Mouse (Mus musculus) hematopoietic stem cell, adult 5-6 weeks (primary cell): ENCODE measurements at regions not wholly inside any gene's neighbourhood (a gene's known extent, or its start where the extent isn't known, plus 50 kb on each side); places are given as distances from the start of the nearest gene placed in this dataset.

Experiments
- ATAC-seq, 2 experiments: fragments of 125-278 bp in 1 of 2; replicated peaks in 1 of 2; 2 replicates each; pipeline ENCODE4 v1.8.0; 2016 to 2017; ENCODE audit warnings: inconsistent platforms in 2 of 2, mild to moderate bottlenecking in 2 of 2, moderate number of reproducible peaks in 2 of 2, low read depth in 1 of 2, moderate TSS enrichment in 1 of 2; ENCODE audit not compliant: low FRiP score in 2 of 2, poor library complexity in 2 of 2, severe bottlenecking in 2 of 2, insufficient read depth in 1 of 2, low TSS enrichment in 1 of 2

DNA sequence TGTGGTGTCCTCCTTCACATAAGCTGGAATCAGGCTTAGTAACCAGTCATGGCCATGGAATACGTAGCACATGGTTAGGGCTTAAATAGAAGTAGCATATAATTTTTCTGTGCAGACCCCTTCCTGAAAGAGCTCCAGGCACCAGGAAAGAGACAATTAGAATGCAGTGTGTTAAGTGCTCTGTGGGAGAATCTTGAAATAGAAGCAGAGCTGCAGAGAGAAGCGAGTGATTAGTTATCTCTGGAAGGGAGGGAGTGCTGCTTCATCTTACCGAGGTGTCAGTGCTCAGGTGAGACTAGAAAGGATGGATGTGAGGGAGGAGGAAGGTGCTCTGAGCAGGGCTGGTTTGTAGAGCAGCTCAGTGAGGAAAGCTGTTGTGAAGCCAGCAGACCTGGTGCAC lies 112.9 kb upstream of the Mycn start:
- ATAC-seq = no peak

DNA sequence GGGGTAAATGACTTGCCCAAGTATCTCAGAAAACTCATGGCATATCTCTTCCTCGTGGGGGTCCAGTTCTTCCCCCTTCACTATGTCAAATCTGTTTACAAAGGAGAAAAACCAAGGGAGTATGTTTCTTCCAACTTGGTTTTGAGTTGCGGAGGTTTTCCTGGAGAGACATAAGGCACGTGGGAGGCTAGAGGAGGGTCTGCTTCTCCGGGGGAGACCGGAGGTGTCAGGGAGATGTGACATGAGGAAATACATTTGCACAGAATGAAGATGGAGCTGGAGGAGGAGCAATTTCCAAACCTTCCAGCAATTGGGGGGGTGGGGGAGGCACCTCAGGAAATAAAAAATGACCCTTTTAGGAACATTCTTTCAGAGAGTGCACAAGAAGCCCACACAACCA lies 112.0 kb upstream of the Mycn start:
- no peak for ATAC-seq

DNA sequence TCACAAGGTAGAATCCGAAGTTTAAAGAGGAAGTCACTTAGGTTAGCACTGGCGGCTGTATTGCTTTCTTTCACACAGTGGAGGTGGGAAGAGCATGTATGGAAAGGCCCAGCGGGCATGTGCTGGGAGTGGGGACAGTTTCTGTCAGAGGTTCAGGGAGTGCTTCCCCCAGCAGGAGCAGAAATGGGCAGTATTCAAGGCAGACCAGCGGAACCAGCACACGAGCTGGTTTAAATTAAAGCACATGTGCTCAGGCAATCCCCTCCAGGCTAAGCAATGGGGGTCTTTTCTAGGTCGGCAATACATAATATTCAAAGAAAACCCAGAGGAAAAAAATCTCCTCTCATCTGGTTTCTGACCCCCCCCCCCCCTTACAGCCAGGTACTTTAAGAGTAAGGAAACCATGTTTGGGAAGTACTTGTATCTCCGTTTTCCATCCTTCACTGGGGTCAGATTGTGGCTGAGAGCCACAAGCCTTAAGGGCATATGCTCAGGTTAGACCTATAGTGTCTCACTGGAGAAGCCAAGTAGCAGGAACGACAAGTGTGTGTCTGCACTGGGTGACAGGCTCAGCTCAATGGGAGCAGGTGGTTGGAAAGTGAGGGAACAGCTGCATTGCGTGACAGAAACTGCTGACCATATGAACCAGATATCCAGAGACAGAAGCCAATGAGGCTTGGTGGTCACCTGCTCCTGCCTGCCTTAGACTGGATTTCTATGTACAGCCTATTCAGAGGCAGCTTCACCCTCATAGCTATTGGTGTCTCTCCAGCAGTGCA lies 111.3 kb upstream of the Mycn start:
- peak in 1 of 2 experiments; percentile 34; a peak in 1 of 4 replicates for ATAC-seq

DNA sequence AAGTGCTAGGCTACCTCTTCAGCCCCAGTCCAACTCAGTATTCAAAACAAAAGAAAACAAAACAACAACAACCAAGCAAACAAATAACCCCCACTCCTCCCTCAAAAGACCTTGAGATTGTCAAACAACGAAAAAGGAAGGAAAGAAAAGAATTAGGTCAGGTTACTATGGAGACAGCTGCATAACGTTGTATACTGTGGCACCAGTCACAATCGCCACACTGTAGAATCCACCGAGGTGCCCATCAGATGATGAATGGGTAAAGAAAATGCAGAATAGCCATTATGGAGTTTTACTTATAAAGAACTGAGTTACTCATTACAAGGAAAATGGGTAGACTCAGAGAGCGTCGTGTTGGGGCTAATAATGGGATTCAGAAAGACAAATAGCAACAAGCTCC lies 110.5 kb upstream of the Mycn start:
- ATAC-seq = no peak

DNA sequence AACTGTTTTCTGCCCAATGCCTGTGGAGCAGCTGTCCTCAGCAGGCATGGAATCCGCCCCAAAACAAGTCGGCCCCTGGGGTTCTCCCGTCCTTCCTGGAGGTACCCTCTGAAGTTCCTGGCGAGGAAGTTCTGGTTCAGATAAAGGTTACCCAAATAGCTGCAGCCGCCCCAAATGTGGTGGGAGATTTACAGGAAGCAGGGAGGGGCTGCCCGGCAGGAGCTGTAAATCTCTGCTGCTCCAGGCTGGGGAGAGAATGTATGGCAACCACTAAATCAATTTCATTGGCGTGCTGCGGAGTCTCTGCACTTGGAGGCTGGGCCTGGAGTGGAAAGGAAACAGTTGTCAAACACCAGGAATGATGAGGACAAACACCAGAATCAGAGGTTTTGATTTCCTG lies 107.9 kb upstream of the Mycn start:
- peak; percentile 23 to 53; a peak in 2 of 4 replicates for ATAC-seq

DNA sequence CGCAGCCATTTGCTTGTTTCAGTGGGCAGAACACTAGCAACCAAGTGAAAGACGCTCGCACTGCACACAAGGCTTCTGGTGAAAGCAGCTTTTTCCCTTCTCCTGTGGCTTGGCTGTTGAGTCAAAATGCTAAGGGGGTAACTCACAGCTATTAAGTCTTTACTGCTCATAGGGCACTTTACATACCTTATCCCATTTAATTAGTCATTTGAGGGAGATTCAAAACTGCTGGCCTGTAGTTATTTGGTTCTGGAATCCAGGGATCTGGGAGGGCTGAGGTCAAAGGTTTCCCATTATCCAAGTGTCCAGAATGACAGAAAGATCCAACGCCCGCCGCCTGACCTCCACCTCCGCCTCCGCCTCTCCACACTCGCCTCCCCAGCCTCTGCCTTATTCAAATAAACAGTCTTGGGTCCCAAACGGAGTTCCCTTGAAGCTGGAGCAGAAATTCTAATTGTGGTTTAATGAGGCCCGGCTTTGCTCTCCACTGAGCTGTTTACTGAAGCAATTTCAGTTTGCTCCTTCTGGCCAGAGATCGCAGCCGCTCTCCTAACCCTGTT lies 106.5 kb upstream of the Mycn start:
- no peak for ATAC-seq

DNA sequence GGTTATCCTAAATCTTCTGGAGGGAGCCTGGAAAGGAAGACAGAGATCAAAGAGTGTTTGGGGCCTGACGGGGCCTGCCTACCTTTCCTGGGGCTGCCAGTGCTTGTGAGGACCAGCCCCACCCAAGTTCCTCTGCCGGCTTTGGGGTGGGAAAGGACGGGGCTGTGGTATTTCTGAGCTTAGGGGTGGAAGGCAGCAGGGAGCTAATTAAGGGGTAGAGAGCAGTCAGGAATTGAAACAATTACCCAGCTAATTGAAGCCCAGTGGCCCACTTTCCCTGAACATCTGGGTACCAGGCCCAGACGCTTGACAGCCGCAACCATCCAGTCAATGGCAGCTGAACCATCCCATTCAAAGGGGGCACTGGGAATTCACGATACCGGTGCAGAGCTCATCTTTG lies 101.2 kb upstream of the Mycn start:
- no peak for ATAC-seq

DNA sequence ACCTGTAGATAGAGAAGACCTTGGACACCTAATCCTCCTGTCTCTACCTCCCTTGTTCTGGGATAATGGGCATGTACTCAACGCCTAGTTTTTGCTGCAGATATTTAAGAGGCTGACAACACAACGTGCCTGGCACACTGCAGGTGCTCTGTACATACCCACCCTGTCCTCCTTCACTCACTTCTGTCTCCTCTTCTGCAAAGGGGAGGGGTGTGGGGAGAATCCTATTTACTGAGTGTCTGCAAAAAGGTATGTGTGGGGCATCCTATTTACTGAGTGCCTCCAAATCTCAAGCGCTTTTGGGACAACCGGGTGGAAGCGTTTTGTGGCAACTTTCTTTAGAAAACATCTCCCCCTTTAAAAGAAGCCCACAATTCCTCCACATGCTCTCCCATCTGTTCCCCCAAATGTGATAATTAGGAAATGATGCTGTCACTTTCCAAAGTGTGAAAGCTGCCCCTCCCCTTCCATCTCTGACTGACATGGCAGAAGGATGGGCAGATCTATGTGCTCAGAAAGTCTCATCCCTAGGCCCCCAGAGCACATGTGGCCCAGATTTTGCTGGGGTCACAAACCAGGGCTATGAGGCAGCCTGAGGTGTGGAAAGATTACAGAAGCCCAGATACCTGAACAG lies 93.5 kb upstream of the Mycn start:
- no peak for ATAC-seq

DNA sequence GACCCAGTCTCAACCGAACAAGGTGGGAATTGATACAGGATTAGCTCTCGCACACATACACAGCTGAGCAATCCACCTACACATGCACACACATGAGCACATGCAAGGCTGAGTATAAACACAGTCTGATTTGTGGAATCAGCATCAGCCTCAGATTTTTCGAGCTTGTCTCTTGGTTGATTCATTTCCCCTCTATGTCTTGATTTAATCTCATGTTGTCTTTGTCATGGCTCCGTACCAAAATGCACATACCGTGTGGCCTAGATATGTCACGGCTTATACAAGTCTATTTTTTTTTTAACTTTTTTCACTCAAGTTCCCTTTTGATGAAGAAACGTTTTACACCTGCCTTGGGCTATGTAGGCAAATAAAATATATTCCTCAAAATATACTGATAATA lies 88.6 kb upstream of the Mycn start:
- no peak for ATAC-seq

DNA sequence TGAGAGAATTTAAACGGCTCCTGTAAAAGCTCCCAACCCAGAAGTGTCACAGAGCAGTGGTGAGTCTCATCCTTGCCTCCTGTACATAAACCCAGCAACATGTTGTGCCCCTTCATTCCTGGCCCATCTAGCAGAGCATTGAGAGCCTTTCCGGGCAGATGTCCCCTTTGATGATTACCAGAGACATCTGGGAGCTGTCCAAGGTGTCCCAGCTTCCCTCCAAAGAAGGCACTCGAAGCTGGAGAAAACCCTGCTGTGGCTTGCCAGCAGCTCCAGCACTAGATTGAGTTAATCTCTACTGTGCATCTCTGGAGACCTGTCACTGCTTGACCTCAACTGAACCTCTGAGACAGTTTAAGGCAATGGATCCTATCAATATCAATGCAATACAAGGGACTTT lies 86.4 kb upstream of the Mycn start:
- ATAC-seq = no peak

DNA sequence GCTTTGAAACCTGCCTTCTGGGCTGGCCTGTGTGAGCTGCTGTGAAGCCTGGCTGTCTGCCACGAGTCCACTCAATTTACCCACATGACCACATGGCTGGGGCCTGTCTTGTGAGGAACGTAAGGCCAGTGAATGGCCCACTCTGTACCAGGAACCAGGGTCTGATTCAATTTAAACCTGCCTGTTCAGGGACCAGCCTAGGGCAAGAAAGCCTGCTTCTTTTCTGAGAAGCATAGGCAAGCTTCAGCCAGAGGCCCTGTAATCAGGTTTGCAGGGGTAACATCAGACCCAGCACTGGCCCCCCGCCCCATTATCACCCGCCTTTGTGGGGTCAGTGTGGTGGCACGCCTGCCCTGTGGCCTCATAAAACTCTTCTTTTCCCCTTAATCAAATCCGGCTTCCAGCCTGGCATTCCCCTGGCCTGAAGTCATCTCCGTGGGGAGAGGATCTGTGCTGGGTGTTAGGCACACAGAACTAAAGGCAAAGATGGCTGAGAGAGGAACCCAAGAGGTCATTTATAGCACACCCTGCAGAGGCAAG lies 84.4 kb upstream of the Mycn start:
- no peak for ATAC-seq

DNA sequence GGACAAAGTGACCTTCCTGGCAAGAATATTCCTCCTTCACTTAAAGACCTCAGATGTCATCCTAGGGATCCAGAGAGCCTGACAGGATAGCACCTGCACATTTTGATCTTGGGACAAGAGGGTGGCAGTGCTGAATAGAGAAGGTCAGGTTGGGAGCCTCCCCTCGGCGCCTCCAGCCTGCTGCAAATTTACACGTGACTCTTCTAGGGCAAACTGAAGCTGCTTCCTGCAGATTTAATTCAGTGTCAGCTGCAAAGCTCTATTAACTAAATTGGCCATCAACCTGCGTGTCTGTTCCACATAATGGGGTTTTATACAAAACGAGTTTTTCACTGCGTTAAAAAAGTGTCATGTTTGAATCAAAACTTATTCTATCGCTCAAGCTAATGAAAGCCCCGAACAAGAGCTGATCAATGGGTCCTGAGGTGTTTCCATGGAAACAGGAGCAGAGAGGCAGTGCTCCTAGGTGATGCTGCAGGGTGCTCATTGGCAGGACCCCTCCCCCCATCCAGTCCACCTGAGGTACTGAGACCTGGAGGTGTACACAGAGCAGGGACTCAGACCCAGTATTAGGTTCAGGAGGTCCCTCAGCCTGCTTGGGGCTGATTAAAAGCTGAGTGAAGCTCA lies 82.6 kb upstream of the Mycn start:
- no peak for ATAC-seq

DNA sequence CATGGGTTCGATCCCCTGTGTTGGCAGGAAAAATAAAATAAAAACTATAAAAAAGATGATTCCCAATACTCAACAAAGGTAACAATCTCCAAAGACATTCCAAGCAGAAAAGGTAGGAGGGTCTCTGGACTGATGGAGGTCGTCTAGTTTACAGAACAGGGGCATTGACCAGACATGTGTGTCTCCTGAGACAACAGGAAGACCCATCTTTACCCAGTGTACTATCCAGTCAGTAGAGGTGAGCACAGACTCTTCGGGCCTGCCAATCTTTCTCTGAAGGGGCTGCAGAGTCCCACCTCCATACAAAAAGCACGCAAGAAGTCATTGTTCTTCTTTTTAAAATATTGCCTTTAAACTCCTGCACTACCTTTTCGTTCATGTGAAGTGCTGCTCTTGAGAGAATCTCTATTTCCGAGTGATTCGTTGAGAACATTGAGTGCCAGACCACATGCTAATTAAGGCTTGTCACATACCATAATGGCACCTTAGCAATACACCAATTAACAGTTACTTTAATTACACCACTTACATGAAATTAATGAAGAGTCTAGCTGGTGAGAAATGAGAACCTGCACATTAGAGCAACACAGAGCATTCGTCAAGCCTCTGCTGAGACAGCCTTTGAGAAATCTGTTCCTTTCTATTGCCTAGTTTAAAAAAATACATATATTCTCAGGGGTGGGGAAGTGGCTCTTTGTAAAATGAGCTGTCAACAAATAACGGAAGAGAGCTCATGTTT lies 69.5 kb upstream of the Mycn start:
- no peak for ATAC-seq

DNA sequence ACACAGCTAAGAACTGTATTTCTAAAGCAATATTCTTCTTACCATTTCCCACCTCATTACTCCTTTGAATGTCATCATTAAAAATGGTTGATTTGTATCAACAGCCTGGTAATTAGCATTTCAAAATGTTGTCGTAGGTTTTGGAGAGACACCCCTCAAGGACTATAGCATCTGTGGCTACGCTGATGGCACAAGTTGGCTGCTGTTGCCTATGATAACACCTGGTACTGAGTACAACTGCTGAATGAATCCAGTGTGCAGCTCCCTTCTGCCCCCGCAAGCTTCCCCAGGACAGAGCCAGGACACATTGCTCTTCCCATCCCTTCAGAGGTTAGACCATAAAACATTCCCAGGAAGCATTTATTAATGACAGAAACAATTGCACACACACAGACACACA lies 68.7 kb upstream of the Mycn start:
- ATAC-seq = no peak

DNA sequence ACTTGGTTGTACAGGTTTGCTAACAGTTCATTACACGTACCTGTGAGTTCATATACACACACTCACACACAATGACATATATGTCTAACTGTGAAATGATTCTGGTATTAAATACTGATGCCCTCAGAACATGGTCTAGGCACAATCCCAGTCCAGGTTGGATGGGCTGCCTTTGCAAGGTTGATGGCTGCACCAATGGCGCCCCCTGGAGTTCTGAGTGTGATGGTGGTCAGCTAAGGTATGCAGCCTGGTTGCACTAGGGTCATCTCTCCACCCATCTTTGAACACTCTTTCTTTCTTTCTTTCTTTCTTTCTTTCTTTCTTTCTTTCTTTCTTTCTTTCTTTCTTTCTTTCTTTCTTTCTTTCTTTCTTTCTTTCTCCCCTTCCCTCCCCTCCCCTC lies 67.8 kb upstream of the Mycn start:
- ATAC-seq = no peak

DNA sequence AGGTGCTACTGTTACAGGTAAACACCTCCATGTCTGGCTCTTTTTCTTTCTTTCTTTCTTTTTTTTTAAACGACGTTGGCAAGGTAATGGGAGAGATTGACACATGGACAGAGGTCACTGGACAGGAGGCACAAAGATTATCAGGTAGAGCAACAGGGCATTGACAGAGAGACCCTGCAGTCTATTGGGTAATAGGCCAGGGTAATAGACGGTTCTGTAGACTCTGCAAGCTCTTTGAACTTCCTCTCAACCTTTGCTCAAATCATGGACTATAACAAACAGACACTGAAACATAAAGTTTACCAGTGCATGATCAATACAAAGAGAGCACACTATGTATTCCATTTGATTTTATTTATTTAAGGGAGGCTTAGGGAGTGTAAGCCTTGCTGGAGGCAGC lies 61.0 kb upstream of the Mycn start:
- ATAC-seq = 0 out of 4 replicates have a peak, but pooled peaks of 1 of the 2 experiments have one; percentile 12

DNA sequence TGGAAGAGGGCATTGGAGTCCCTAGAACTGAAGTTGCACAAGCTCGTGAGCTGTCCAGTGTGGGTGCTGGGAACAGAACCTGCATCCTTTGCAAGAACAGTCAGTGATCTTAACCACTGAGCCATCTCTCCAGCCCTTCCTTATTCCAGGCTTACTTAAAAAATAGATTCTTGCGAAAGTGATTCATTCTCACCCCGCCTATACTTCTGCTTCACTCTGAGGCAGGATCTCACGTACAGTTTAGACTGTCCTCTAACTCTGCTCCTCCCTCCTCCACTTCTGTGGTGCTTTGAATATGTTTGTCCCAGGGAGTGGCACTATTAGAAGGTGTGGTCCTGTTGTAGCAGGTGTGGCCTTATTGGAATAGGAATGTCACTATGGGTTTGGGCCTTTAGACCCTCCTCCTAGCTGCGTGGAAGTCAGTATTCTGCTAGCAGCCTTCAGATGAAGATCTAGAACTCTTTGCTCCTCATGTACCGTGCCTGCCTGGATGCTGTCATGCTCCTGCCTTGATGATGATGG lies 60.4 kb upstream of the Mycn start:
- ATAC-seq = no peak
